Mouse (Mus musculus) stomach, embryonic 16.5 days (tissue): ENCODE results near the gene 6030408B16Rik. TPM values are rescaled to one million over a fixed set of nuclear protein-coding genes. Genes with fewer than 3 reads are reported as not detected.
"Not testable (repeated sequence)": the region's sequence is repeated elsewhere in the genome, so short reads cannot be mapped to it uniquely, and the experiment has no call there.

ENCODE experiments used
- ATAC-seq: fragments of 200-750 bp; cut with Nextera tagmentation; 2 replicates; pipeline ENCODE4 v1.8.0; 2017; ENCODE audit warnings: moderate number of reproducible peaks, moderate TSS enrichment; ENCODE audit not compliant: insufficient read depth, low FRiP score
- H3K27ac ChIP-seq: fragments of 300-500 bp; sonication (generic); 2 replicates; pipeline ENCODE4 v1.5.1; 2014; ENCODE audit warnings: low read length
- H3K27me3 ChIP-seq: fragments of 300-500 bp; sonication (generic); 2 replicates; pipeline ENCODE4 v1.6.1; 2014; ENCODE audit warnings: low read length, control low read depth, mixed read lengths; ENCODE audit not compliant: control insufficient read depth, insufficient read depth
- H3K36me3 ChIP-seq: fragments of 300-500 bp; sonication (generic); 2 replicates; pipeline ENCODE4 v1.6.1; 2014; ENCODE audit warnings: low read length; ENCODE audit not compliant: control insufficient read depth, insufficient read depth
- H3K4me1 ChIP-seq: fragments of 300-500 bp; sonication (generic); 2 replicates; pipeline ENCODE4 v1.6.1; 2014; ENCODE audit warnings: low read length, control low read depth, mixed read lengths; ENCODE audit not compliant: control insufficient read depth, insufficient read depth
- H3K4me2 ChIP-seq: fragments of 300-500 bp; sonication (generic); 2 replicates; pipeline ENCODE4 v1.6.1; 2014; ENCODE audit warnings: low read depth, low read length, mixed read lengths
- H3K4me3 ChIP-seq: fragments of 300-500 bp; sonication (generic); replicated peaks from 2 replicates; pipeline ENCODE4 v1.5.1; 2014; ENCODE audit warnings: mild to moderate bottlenecking, low read length
- H3K9ac ChIP-seq: fragments of 300-500 bp; sonication (generic); 2 replicates; pipeline ENCODE4 v1.6.1; 2014; ENCODE audit warnings: low read length
- H3K9me3 ChIP-seq: fragments of 300-500 bp; sonication (generic); replicated peaks from 2 replicates; pipeline ENCODE4 v1.6.1; 2016; ENCODE audit warnings: low read length, control low read depth; ENCODE audit not compliant: control insufficient read depth
- WGBS: fragments of 180-500 bp; shearing (Covaris S2); extraction: QIAGEN DNeasy Blood & Tissue Kit; methylation state at CpG from one replicate; pipeline ENCODE4 v1.1.7; 2014; 5-methylcytosine and 5-hydroxymethylcytosine counted together
- polyA plus RNA-seq: library from polyadenylated mRNA; unstranded; fragments of >200 nt; fragmentation: Nextera tagmentation; extraction: Ambion mirVana; gene quantifications from 2 replicates; pipeline ENCODE4 v1.2.1, GENCODE M21; 2015

The 6030408B16Rik gene
- polyA plus RNA-seq, 1 experiment from 2014 or later = 9.4 TPM

DNA sequence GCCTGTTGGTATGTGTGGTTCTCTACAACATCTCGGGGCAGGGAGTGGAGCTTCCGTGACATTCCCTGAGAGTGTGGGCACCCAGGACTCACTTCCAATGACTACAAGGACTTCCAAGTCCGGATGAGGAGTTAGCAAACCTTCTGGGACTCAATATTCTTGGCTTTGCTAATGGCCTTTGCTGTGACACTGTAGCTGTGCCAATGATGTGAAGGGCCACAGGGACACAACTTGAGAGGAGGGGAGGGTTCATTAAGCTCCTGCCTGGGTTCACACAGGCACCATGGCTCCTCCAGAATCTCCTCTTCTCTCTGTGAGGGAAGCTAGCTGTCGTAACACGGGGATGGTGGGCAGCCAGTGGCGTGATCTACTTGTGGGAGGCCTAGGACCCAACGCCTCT is 29.6 kb downstream of the 6030408B16Rik start:
- Histone ChIP-seq H3K4me2 (no peak overlapping the region), H3K4me1 (peaks cover 24% of the 10 kb centered on the region; the same call in 1 of the 2 replicates), H3K27ac (no peak overlapping the region), H3K9ac (no peak overlapping the region), H3K27me3 (no peaks in the 10 kb centered on the region), H3K36me3 (no peaks in the 10 kb centered on the region), H3K4me3 (no peak overlapping the region), H3K9me3 (no peaks in the 10 kb centered on the region)
- no peak for ATAC-seq
- whole genome bisulfite sequencing = 92% methylated on average over 7 of the region's 7 CpGs

DNA sequence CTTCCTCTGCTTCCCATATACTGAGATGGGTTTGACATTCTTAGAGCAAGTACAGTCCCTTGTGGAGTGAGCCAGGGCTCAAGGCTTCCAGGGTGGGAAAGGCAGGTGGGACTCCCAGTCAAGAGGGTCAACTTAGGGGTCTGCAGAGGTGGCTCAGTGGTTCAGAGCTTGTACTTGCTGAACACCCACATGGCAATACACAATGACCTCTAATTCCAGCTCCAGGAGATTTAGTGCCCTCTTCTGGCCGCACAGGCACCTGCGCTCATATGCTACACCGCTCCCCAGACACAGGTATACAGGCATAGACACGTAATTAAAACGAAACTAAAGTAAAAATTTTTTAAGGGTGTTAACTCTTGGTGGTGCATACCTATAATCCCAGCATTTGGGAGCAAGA is 30.5 kb downstream of the 6030408B16Rik start:
- Histone ChIP-seq H3K4me1 (peaks cover 22% of the 10 kb centered on the region; the same call in 1 of the 2 replicates), H3K36me3 (no peaks in the 10 kb centered on the region), H3K4me2 (no peak overlapping the region), H3K4me3 (no peak overlapping the region), H3K9ac (no peak overlapping the region), H3K27ac (no peak overlapping the region), H3K9me3 (no peaks in the 10 kb centered on the region), H3K27me3 (no peaks in the 10 kb centered on the region)
- ATAC-seq = no peak
- WGBS = 95% methylated on average over 5 of the region's 5 CpGs

DNA sequence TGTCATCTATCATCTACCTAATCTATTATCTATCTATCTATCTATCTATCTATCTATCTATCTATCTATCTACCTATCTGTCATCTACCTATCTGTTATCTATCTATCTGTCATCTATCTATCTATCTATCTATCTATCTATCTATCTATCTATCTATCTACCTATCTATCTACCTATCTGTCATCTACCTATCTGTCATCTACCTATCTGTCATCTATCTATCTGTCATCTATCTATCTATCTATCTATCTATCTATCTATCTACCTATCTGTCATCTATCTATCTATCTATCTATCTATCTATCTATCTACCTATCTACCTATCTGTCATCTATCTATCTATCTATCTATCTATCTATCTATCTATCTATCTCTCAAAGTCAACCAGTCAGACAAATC is 31.4 kb downstream of the 6030408B16Rik start:
- not testable (repeated sequence) for H3K4me2 ChIP-seq, H3K36me3 ChIP-seq, H3K27ac ChIP-seq, H3K9me3 ChIP-seq, ATAC-seq, H3K4me3 ChIP-seq, H3K9ac ChIP-seq, H3K27me3 ChIP-seq
- peaks cover 24% of the 10 kb centered on the region for H3K4me1 ChIP-seq

GRCm38 (mm10) chr15:101325991-101326534 is 33.1 kb downstream of the 6030408B16Rik start:
- WGBS = 42% methylated on average over 10 of the region's 10 CpGs

GRCm38 (mm10) chr15:101327282-101327681 is 34.3 kb downstream of the 6030408B16Rik start:
- H3K27me3 ChIP-seq = no peaks in the 10 kb centered on the region
- no peak overlapping the region for H3K9ac ChIP-seq
- ATAC-seq = peak; percentile 70
- H3K27ac ChIP-seq = peak overlapping the region; percentile 69
- peaks cover 23% of the 10 kb centered on the region for H3K4me1 ChIP-seq
- no peak overlapping the region for H3K4me2 ChIP-seq
- H3K4me3 ChIP-seq = no peak overlapping the region
- no peaks in the 10 kb centered on the region for H3K36me3 ChIP-seq
- no peaks in the 10 kb centered on the region for H3K9me3 ChIP-seq
- WGBS = 4% methylated on average over 6 of the region's 6 CpGs

More at GRCm38 (mm10) chr15:101325991-101326534, 33.1 kb downstream of the 6030408B16Rik start:
- no peaks in the 10 kb centered on the region for H3K27me3 ChIP-seq
- H3K4me3 ChIP-seq = no peak overlapping the region
- H3K27ac ChIP-seq = peak overlapping the region; percentile 69
- ATAC-seq = no peak
- H3K36me3 ChIP-seq = no peaks in the 10 kb centered on the region
- peaks cover 27% of the 10 kb centered on the region for H3K4me1 ChIP-seq
- no peaks in the 10 kb centered on the region for H3K9me3 ChIP-seq
- no peak overlapping the region for H3K4me2 ChIP-seq
- H3K9ac ChIP-seq = no peak overlapping the region

- Histone ChIP-seq H3K27ac (peak overlapping the region; percentile 68; the same call in 1 of the 2 replicates), H3K9ac (peak overlapping the region; percentile 50), H3K4me1 (peaks cover 23% of the 10 kb centered on the region), H3K4me3 (no peak overlapping the region), H3K27me3 (no peaks in the 10 kb centered on the region), H3K4me2 (no peak overlapping the region), H3K9me3 (no peaks in the 10 kb centered on the region), H3K36me3 (no peaks in the 10 kb centered on the region)
- no peak for ATAC-seq
- 71% methylated on average over 3 of the region's 3 CpGs for WGBS
Observed at GRCm38 (mm10) chr15:101328876-101329563, 36.0 kb downstream of the 6030408B16Rik start.

GRCm38 (mm10) chr15:101329564-101329892 is 36.5 kb downstream of the 6030408B16Rik start:
- no peaks in the 10 kb centered on the region for H3K9me3 ChIP-seq
- H3K27me3 ChIP-seq = no peaks in the 10 kb centered on the region
- ATAC-seq = no peak
- no peak overlapping the region for H3K4me2 ChIP-seq
- H3K4me3 ChIP-seq = no peak overlapping the region
- H3K27ac ChIP-seq = peak overlapping the region; percentile 68; the same call in 1 of the 2 replicates
- peaks cover 23% of the 10 kb centered on the region for H3K4me1 ChIP-seq
- H3K9ac ChIP-seq = peak overlapping the region; percentile 50
- H3K36me3 ChIP-seq = no peaks in the 10 kb centered on the region
- 78% methylated on average over 3 of the region's 3 CpGs for WGBS

DNA sequence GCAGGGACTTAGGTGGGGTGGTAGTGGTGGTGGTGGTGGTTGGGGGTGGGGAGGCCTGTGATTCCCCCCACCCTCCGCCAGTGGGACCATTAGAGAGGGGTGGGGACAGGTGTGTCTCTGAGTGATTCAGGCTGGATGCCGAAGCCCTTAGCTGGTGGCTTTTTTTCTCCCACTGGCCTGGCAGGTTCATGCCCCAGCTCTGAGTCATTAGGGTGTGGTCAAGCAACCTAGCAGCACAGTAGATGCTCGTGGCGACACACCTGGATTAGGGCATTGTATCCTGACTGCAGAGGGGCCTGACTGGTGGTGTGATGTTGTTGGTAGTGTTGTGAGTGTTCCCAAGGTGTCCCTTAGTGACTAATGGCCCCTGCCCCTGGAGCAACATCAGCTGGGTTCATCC is 38.1 kb downstream of the 6030408B16Rik start:
- Histone ChIP-seq H3K36me3 (no peaks in the 10 kb centered on the region), H3K27ac (peak overlapping the region; percentile 84), H3K27me3 (no peaks in the 10 kb centered on the region), H3K9ac (peak overlapping the region; percentile 37; the same call in 1 of the 2 replicates), H3K4me3 (no peak overlapping the region), H3K4me1 (peaks cover 24% of the 10 kb centered on the region), H3K9me3 (no peaks in the 10 kb centered on the region), H3K4me2 (no peak overlapping the region)
- WGBS = 46% methylated on average over 4 of the region's 4 CpGs
- ATAC-seq = peak; percentile 59

DNA sequence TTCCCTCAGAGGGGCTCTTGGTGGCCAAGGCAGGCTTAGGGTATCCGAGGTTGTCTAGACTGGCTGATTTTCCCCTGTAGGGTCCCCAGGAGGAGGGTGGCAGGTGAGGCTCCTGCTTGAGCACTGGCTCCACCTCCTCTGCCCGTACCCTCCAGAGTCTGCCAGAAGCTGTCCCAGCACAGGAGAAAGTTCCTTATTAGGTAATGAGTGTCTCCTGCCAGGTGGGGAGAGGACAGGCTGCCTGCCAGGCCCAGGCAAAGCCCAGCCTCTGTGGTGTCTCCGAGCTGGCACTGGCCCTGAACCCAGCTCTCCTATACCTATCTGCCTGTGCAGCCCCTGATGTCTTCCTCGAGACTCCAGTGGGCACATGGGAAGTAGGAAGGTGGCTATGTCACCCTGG is 39.4 kb downstream of the 6030408B16Rik start:
- no peak overlapping the region for H3K4me3 ChIP-seq
- no peak overlapping the region for H3K4me2 ChIP-seq
- peak overlapping the region; percentile 8 for H3K9ac ChIP-seq
- no peak for ATAC-seq
- H3K27me3 ChIP-seq = no peaks in the 10 kb centered on the region
- H3K36me3 ChIP-seq = no peaks in the 10 kb centered on the region
- H3K9me3 ChIP-seq = no peaks in the 10 kb centered on the region
- WGBS = 70% methylated on average over 4 of the region's 4 CpGs
- peaks cover 32% of the 10 kb centered on the region for H3K4me1 ChIP-seq
- peak overlapping the region; percentile 84 for H3K27ac ChIP-seq
